Mouse (Mus musculus): ENCODE measurements around the gene 4930579G24Rik. TPM values are rescaled to one million over a fixed set of nuclear protein-coding genes. Genes with fewer than 3 reads are reported as not detected.

Gene 4930579G24Rik
- polyA plus RNA-seq, 1 experiment, result 13.2 TPM

GRCm38 (mm10) chr3:79673082-79673481 lies 44.2 kb downstream of the 4930579G24Rik start:
- no peaks in the 10 kb centered on the region for H3K27me3 ChIP-seq (ENCODE audit: control insufficient read depth, insufficient read depth, insufficient read length)
- H3ac ChIP-seq (ENCODE audit: control insufficient read depth, insufficient read length, low read depth), result no peak overlapping the region
- H3K79me3 ChIP-seq (ENCODE audit: low read depth), result no peaks in the 10 kb centered on the region
- H3K4me3 ChIP-seq (ENCODE audit: insufficient read depth, poor library complexity, severe bottlenecking), result no peak overlapping the region
- TF ChIP-seq MAX (IDR thresholded peaks at IDR 0.05), result no peak
- TF ChIP-seq USF1 (IDR thresholded peaks at IDR 0.05; ENCODE audit: low read depth), result no peak
- no peak for TF ChIP-seq FOSL1 (IDR thresholded peaks at IDR 0.05; ENCODE audit: insufficient read depth, low read length, poor library complexity, severe bottlenecking)
- TF ChIP-seq MYOD1 (IDR thresholded peaks at IDR 0.05; ENCODE audit: control insufficient read depth, insufficient read length, low read depth), result no peak
- H3K79me2 ChIP-seq (ENCODE audit: control insufficient read depth, insufficient read depth), result no peaks in the 10 kb centered on the region
- H3K36me3 ChIP-seq (ENCODE audit: control insufficient read depth, insufficient read depth), result no peaks in the 10 kb centered on the region

- Histone ChIP-seq H3K79me3 (ENCODE audit: low read depth) (no peaks in the 10 kb centered on the region), H3K4me3 (ENCODE audit: insufficient read depth, poor library complexity, severe bottlenecking) (no peak overlapping the region), H3K27me3 (ENCODE audit: control insufficient read depth, insufficient read depth, insufficient read length) (no peaks in the 10 kb centered on the region), H3ac (ENCODE audit: control insufficient read depth, insufficient read length, low read depth) (no peak overlapping the region), H3K36me3 (ENCODE audit: control insufficient read depth, insufficient read depth) (no peaks in the 10 kb centered on the region), H3K79me2 (ENCODE audit: control insufficient read depth, insufficient read depth) (no peaks in the 10 kb centered on the region)
- TF ChIP-seq CEBPB (IDR thresholded peaks at IDR 0.05; ENCODE audit: low read depth), result no peak
Measured at GRCm38 (mm10) chr3:79674641-79675040, 45.8 kb downstream of the 4930579G24Rik start.

- Histone ChIP-seq H3ac (ENCODE audit: control insufficient read depth, insufficient read length, low read depth) (no peak overlapping the region), H3K27me3 (ENCODE audit: control insufficient read depth, insufficient read depth, insufficient read length) (no peaks in the 10 kb centered on the region), H3K4me3 (ENCODE audit: insufficient read depth, poor library complexity, severe bottlenecking) (no peak overlapping the region), H3K36me3 (ENCODE audit: control insufficient read depth, insufficient read depth) (no peaks in the 10 kb centered on the region), H3K79me2 (ENCODE audit: control insufficient read depth, insufficient read depth) (no peaks in the 10 kb centered on the region), H3K79me3 (ENCODE audit: low read depth) (no peaks in the 10 kb centered on the region)
- TF ChIP-seq USF1 (IDR thresholded peaks at IDR 0.05; ENCODE audit: low read depth) (no peak), MYOD1 (IDR thresholded peaks at IDR 0.05; ENCODE audit: control insufficient read depth, insufficient read length, low read depth) (no peak)
Measured at GRCm38 (mm10) chr3:79676411-79676810, 47.5 kb downstream of the 4930579G24Rik start.

Other genes with a start within 250 kb of the 4930579G24Rik start
- 4.0 TPM for gene Fnip2, start 61.3 kb upstream of the 4930579G24Rik start, polyA plus RNA-seq (2012; fragmentation: generic; extraction: Trizol)
- gene Ppid, start 37.7 kb upstream of the 4930579G24Rik start, polyA plus RNA-seq (2012; fragmentation: generic; extraction: Trizol), result 48.1 TPM
- gene Etfdh, start 421 bp downstream of the 4930579G24Rik start, polyA plus RNA-seq (2012; fragmentation: generic; extraction: Trizol), result 17.8 TPM
- not detected for gene Rxfp1, start 108.8 kb downstream of the 4930579G24Rik start, polyA plus RNA-seq (2012; fragmentation: generic; extraction: Trizol)
- 1.5 TPM for gene Tmem144, start 223.7 kb downstream of the 4930579G24Rik start, polyA plus RNA-seq (2012; fragmentation: generic; extraction: Trizol)

All from C2C12 (cell line).